Mouse (Mus musculus) urinary bladder, adult 18-20 months (tissue): ENCODE results near the gene Lrrc27.

Experiments used
- DNase-seq, 2 experiments: peaks; one replicate each; pipeline ENCODE4 v3.0.0; 2022; ENCODE audit warnings: low spot score in 2 of 2, mixed read lengths in 2 of 2

Gene Lrrc27

DNA sequence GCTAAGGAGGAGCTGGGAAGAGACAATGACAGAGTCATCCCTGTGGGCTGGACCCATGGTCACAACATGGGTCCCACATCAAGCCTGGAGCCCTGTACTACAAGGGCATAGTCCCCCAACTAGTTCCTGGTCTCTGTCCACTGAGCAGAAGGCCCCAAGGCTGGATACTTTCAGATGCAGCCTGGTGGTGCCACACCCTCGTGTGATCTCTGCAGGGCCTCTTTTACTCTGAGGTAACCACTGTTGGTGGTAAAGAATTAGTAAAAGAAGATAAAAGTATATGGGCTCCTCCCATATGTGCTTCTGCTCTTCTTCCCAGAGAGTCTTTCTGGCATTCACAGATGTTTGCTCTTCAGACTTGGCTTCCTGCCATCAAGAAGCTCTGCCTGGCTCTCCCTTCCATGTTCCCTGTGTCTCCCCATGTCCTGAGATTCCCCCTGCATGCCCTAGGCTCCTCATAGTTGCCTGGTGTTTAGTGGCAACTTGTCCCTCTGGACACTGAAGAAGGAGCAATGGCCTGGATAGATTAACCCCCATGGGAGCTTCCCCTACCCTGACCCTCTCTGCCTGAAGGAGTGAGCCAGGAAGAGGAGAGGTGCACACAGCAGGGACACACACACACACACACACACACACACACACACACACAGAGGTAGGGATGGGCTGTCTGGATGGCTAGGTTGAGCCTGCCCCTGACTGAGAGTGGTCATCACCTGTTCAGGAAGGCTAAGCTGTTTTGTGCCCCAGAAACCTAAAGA lies 60.0 kb downstream of the Lrrc27 start:
- no peak for DNase-seq

DNA sequence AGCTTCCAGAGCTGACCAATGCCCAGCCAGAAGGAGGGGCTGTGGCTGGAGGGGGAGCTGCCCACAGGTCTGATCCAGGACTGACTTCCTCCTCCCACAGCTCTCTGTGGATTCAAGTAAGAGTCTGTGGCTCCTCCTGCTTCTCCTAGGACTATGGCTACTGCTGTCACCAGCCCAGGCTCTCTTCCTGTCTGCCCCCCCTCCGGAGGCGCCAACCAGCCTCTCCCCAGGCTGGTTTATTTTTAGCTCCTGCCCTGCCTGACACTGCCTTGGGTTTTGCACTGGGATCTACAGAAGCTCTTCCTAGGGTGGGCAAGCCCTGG lies 60.6 kb downstream of the Lrrc27 start:
- DNase-seq, result no peak

DNA sequence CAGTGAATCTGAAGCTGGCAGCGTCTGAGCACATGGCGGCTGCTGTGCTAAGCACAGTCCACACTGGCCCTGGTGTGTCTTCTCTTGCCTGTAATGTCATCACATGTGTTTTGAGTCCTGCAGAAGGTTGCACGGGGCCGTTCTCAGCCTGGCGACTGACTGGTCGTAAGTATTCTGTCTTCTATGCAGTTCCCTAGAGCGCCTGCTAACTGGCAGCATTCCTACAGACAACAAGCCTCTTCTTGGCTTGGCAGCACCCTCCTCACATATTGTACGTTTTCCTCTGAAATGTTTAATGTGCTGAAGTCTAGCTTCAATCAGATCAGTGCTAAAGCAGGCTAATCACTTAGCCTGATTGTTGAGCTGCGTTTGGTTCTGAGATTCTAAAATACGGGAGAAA lies 62.8 kb downstream of the Lrrc27 start:
- no peak for DNase-seq

DNA sequence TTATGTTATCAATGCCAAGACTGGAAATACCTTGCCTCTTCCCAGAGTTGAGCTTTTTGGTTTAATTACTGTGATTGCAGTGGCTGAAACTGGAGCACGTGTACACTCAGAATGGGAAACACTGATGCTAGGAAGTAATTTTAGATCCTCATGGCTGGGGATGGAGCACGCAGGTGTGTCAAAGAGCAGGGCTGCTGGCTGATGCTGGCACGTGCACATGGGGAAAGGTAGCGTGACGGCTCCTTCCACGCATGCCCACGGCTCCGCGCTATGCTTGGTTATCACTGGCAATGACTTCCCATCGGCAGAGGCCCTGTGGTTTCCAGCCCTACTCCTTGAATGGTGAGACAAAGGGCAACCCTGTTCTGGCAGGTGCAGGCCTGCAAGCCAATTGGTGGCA lies 63.4 kb downstream of the Lrrc27 start:
- DNase-seq, result no peak

DNA sequence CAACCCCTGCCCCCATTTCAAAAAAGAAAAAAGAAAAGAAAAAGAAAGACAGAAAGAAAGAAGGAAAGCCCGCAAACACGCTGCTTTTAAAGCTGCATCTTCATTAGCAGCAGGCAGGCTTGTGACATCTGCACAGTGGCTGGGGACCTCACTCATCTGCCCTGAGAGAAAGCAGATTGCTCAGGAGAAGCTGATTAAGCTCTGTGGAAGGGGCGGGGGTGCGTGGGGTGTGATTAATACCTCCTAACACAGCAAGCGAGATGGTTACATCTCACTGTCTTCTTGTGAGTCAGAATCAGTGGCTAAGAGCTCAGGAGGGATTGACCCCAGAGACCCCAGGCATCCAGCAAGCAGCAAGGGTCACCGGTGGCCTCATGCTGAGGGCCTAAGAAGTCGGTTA lies 64.7 kb downstream of the Lrrc27 start:
- DNase-seq, result no peak

DNA sequence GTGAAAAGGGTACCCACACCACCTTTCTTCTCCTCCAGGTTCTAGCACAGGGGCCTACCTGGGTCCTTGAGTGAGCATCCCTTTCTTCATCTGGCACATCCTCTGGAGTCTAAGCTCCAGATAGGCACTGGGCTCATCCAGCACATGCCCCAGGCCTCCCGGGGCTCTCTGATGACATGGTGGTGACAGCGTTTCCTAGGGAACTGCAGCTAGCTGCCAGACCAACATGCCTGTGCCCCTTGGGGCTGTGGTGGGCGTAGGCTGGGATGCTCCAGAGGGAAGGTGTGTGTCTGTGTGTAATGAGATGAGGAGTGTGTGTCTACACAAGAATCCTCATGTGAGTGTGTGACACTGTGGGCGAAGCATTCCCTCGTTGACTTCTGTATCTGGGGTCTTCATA lies 66.8 kb downstream of the Lrrc27 start:
- no peak for DNase-seq

DNA sequence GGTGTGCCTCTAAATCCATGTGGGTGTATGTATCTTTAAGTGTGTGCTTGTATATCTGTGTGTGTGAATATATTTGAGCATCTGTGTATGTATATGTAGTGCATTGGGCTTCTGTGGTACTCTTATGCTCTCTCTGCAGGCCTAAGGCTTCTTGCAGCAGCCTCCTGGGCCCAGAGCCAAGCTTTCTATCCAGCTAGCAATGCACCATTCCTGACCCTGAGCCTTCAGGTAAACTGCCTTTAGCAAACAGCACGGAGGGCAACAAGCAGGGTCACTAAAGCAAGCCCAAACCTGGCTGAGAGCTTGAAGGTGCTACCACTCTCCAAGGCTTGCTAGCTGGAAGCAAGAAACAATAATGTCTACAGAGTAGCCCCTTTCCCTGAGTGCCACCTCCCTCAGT lies 67.3 kb downstream of the Lrrc27 start:
- DNase-seq, result peak; percentile 44 to 54

DNA sequence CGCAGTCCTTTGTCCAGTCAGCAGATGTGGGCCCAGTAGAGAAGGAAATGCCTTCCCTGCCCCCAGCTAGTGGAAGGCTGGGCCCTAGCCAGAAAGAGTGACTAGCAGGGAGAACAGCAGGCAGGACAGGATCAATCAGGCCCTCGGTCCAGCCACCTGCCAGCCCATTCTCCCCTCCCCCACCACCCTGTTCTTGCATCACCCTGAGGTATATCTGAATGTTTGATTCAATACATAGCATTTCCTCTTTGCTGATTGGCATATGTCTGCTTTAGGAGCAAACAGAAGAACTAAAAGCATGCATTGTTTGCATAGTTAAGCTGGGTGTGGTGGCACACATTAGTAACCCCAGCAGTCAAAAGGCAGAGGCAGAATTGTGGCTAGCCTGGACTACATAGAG lies 68.4 kb downstream of the Lrrc27 start:
- DNase-seq, result peak; percentile 59 to 73

DNA sequence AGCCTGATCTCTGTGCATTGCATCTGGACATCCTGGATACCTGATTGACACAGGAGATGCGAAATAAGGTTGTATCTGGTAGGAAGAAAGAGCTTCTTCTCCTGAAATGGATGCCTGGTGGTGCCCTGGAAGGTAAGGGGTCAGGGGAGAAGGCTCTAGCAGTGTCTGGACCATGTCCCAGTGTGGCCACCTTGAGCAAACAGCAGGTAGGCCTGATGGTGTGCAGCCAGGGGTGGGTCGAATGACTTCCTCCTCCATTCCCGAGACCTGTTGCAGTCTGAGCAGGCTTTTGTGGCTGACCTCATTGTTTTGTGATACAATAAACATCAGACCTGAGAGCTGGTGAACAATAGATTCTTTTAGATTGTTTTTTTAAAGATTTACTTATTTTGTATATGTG lies 69.2 kb downstream of the Lrrc27 start:
- no peak for DNase-seq

DNA sequence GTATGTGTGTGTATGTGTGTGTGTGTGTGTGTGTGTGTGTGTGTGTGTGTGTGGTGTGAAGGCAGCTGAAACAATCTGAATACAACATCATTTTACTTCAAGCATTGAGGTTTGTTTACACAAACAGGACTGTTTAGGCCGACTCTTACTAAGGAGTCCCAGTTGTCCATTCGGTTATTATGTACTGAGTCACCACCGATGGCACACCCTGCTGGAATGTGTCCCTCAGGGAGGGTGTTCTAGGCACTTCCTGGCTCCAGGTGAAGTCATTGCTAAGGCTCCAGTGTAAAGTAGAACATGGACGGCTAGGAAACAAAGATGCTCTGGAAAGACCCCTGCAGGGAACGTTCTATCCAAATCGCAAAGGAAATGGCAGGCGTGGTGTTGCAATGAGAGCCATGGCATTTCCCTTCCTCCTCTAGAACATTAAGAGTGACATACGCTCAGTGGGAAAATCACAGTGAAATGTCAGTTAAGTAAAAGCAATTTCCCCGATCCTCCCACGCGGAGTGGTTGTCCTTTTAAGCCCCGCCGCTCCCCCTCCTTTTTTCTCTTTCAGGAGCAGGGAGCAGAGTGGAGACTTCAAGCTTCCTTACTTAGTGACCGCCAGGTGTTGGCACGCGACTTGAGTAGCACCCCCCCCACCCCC lies 72.6 kb downstream of the Lrrc27 start:
- no peak for DNase-seq

DNA sequence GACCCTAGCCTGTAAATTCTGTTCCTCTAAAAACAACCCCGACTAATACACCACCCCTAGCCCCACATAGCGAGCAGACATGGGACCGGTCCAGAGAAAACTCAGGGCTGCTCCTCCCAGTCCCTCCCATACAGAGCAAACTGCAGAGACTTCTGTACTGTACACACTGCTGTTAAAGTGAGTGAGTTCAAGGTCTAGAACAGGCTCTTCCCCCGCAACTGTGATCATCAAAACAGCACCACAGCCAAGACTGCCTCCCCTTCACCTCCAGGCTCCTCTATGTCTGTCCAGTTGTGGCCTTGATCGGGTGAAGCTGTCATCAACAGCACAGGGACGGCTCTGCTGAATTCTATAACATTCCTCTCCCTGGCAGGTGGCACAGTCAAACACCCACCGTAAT lies 75.8 kb downstream of the Lrrc27 start:
- no peak for DNase-seq
